In genomic region chr14:78748692-78749091, GRCm38 (mm10) we compare ENCODE assay signal across 27 mouse cellular contexts. TPM values are rescaled to one million over a fixed set of nuclear protein-coding genes. Genes with fewer than 3 reads are reported as not detected.
DNase-seq lines count a peak whose midpoint lies in the region; ATAC-seq and TF ChIP-seq lines count a peak whose summit lies in the region.
"Had no signal": no experiment of that assay in that cellular context is flagged by ENCODE, and none has a peak within 500 bp of the region (broad histone marks: within the 10 kb centered on the region; RNA-seq: fewer than 3 reads in every experiment).

No protein-coding gene starts in this region.

- intact Hi-C loops in heart, postnatal 14 days (cut with DNase I): no loop called here

- H3K4me1 ChIP-seq in bone marrow, adult 2 months (ENCODE audit: control insufficient read depth, insufficient read depth, low read length): peaks cover 2% of the 10 kb centered on the region
- H3K4me1 ChIP-seq: hindbrain, embryonic 13.5 days had no signal

- WGBS in bone marrow, adult 2 months: 71% methylated on average over 2 of the region's 2 CpGs

- ATAC-seq in granulocyte monocyte progenitor cell, adult 5-6 weeks (replicated peaks; ENCODE audit: poor library complexity, severe bottlenecking): peak; percentile 35; the same call in 1 of the 2 replicates
- peak; percentile 39; the same call in 1 of the 2 replicates for ATAC-seq in megakaryocyte progenitor cell, adult 5-6 weeks (replicated peaks; ENCODE audit: poor library complexity)
- ATAC-seq: activated CD4-positive, CD25-positive, alpha-beta regulatory T cell, adult 4 months; CD4-positive, CD25-positive, alpha-beta regulatory T cell, adult 4 months; forebrain, embryonic 14.5 days; forebrain, postnatal 0 days; hindbrain, embryonic 16.5 days; inflammation-experienced regulatory T-cells, adult 6 months; intestine, embryonic 16.5 days had no signal

- TF ChIP-seq POLR2A in bone marrow, adult 2 months (IDR thresholded peaks at IDR 0.05; ENCODE audit: borderline replicate concordance, control insufficient read depth, low read depth, low read length): no peak

- no peak for TF ChIP-seq CTCF in bone marrow, adult 2 months (IDR thresholded peaks at IDR 0.05; ENCODE audit: control insufficient read depth, insufficient read depth, low read length)

- peak overlapping the region; percentile 80 for H3K27ac ChIP-seq in bone marrow, adult 2 months (ENCODE audit: control insufficient read depth, insufficient read depth, low read depth, low read length, poor library complexity)
- H3K27ac ChIP-seq: forebrain, embryonic 10.5 days; gastrocnemius, adult 2 months; hindbrain, embryonic 10.5 days; hindbrain, embryonic 13.5 days had no signal

- no peak overlapping the region for H3K4me3 ChIP-seq in bone marrow, adult 2 months (replicated peaks; ENCODE audit: control insufficient read depth, low read depth, low read length)
- H3K4me3 ChIP-seq: forebrain, embryonic 10.5 days; gastrocnemius, adult 2 months; hindbrain, embryonic 10.5 days; hindbrain, embryonic 13.5 days had no signal

- DNase-seq in A20 (ENCODE audit: low read depth, low spot score): peak; percentile 17
- DNase-seq in right cerebral cortex, postnatal 10 days (ENCODE audit: low spot score in 2 of 2): no peak
- DNase-seq in heart, postnatal 14 days: no peak
- no peak for DNase-seq in lung, postnatal 25 days (ENCODE audit: low spot score)
- no peak for DNase-seq in gastrocnemius, postnatal 10 days
- DNase-seq: adrenal gland, postnatal 10 days; adrenal gland, postnatal 36 days; cerebellum, adult 11-12 months; cerebellum, adult 8-10 months; cerebellum, postnatal 10 days; cerebellum, postnatal 36 days; forebrain, postnatal 0 days; gastrocnemius, adult 2 months; gastrocnemius, postnatal 25 days; heart, postnatal 36 days had no signal

RNA-seq across cellular contexts. Expression of gene Dgkh, which starts 16.1 kb away (rescaled TPM):
- 1.0 and 6.9 TPM in 2 replicates for polyA plus RNA-seq in bone marrow, adult 2 months (2011; ENCODE audit: insufficient read depth, insufficient read length, low replicate concordance, missing spikeins)
- 1.0 and 1.5 TPM in 2 replicates for total RNA-seq in granulocyte monocyte progenitor cell, adult 5-6 weeks (2014; fragmentation: Nextera tagmentation)
- 1.3 and 1.5 TPM in 2 replicates for total RNA-seq in granulocyte monocyte progenitor cell, adult 5-6 weeks (2017)
- total RNA-seq in megakaryocyte progenitor cell, adult 5-6 weeks (2015): 1.6 and 1.7 TPM in 2 replicates
- total RNA-seq in megakaryocyte progenitor cell, adult 5-6 weeks (2017): 1.1 and 1.8 TPM in 2 replicates
- 10 to 100 TPM; 10.5 to 12.3 TPM for total RNA-seq in heart, postnatal 14 days (2021)
- 1 to 10 TPM; 6.5 to 8.9 TPM for total RNA-seq in gastrocnemius, postnatal 10 days (2021)
